Comparison of ENCODE assay signal across 23 mouse cellular contexts in genomic region chr15:36376551-36376950, GRCm38 (mm10).
DNase-seq lines count a peak whose midpoint lies in the region; ATAC-seq and TF ChIP-seq lines count a peak whose summit lies in the region.
"Had no signal": no experiment of that assay in that cellular context is flagged by ENCODE, and none has a peak within 500 bp of the region (broad histone marks: within the 10 kb centered on the region; RNA-seq: fewer than 3 reads in every experiment).

No protein-coding gene starts in this region.

- no peaks in the 10 kb centered on the region for H3K36me3 ChIP-seq in kidney, adult 2 months (ENCODE audit: control insufficient read depth, insufficient read depth, low read length)
- H3K36me3 ChIP-seq: forebrain, embryonic 15.5 days; G1E; hindbrain, embryonic 13.5 days had no signal

- DNase-seq in cerebellum, postnatal 10 days: peak; percentile 29 to 45
- peak; percentile 77 for DNase-seq in kidney, adult 2 months
- no peak for DNase-seq in kidney, postnatal 4 days
- peak; percentile 10 for DNase-seq in lung, postnatal 25 days (ENCODE audit: low spot score)
- DNase-seq in lung, postnatal 10 days: no peak
- DNase-seq in kidney, postnatal 36 days: peak; percentile 52 to 64
- no peak for DNase-seq in heart, postnatal 10 days
- DNase-seq: adrenal gland, postnatal 36 days; cerebellum, adult 8-10 months; embryo, embryonic 11 days; gastrocnemius, postnatal 36 days; heart, postnatal 14 days; left cerebral cortex, postnatal 4 days; right cerebral cortex, postnatal 14 days; spleen, adult 18-20 months; thymus, postnatal 36 days had no signal

- TF ChIP-seq CTCF in kidney, adult 2 months (conservative IDR thresholded peaks at IDR 0.05; ENCODE audit: insufficient read depth, insufficient read length, low read depth, low read length): no peak

- H3K4me3 ChIP-seq in kidney, adult 2 months (ENCODE audit: insufficient read depth, low read depth, low read length): no peak overlapping the region
- H3K4me3 ChIP-seq: forebrain, embryonic 15.5 days; hindbrain, embryonic 13.5 days; left cerebral cortex, adult 2 months had no signal

- peak overlapping the region; percentile 57; the same call in 1 of the 2 replicates for H3K27ac ChIP-seq in kidney, adult 2 months (ENCODE audit: insufficient read depth, low read depth, low read length)
- H3K27ac ChIP-seq: forebrain, embryonic 15.5 days; hindbrain, embryonic 13.5 days; left cerebral cortex, adult 2 months had no signal

- TF ChIP-seq POLR2A in kidney, adult 2 months (IDR thresholded peaks at IDR 0.05; ENCODE audit: low read depth, low read length): no peak

- H3K27me3 ChIP-seq in kidney, adult 2 months (replicated peaks; ENCODE audit: control insufficient read depth, insufficient read depth, low read length): no peaks in the 10 kb centered on the region

- peaks cover 11% of the 10 kb centered on the region for H3K4me1 ChIP-seq in kidney, adult 2 months (ENCODE audit: control insufficient read depth, insufficient read depth, low read length)

- intact Hi-C loops in heart, postnatal 10 days (cut with DNase I): loop anchor here (5.0 kb wide), 1 partner anchor 111 kb away; no protein-coding TSS in a partner anchor

- ATAC-seq in cerebellum, adult (ENCODE audit: insufficient number of reproducible peaks, low FRiP score, low TSS enrichment): no peak
- ATAC-seq: forebrain, embryonic 15.5 days; inflammation-experienced regulatory T-cells, adult 6 months; midbrain, embryonic 16.5 days had no signal

- WGBS in kidney, adult 2 months: 26% methylated on average over 6 of the region's 6 CpGs

Comparison
In these comparisons a context has a peak if more than half of its experiments do, and no peak if none do; other contexts are left out.
1. DNase-seq: peak in cerebellum, postnatal 10 days (2 of 2), kidney, adult 2 months (single experiment), lung, postnatal 25 days (single experiment) and kidney, postnatal 36 days (2 of 2); none in kidney, postnatal 4 days (0 of 2), lung, postnatal 10 days (single experiment) and heart, postnatal 10 days (0 of 2).